Mouse (Mus musculus) gastrocnemius, postnatal 14 days (tissue): ENCODE measurements around the gene Morf4l2. TPM values are rescaled to one million over a fixed set of nuclear protein-coding genes. Genes with fewer than 3 reads are reported as not detected.
"Not testable (repeated sequence)": the region's sequence is repeated elsewhere in the genome, so short reads cannot be mapped to it uniquely, and the experiment has no call there.

Experiments
- DNase-seq: peaks from one replicate; pipeline ENCODE4 v3.0.0; 2021; ENCODE audit warnings: mixed read lengths
- intact Hi-C: fragments of 180-260 bp; cut with DNase I; formaldehyde crosslinking; loops from one replicate; pipeline ENCODE4 v1.15.1; 2025; ENCODE audit warnings: low total_unique reads
- long read RNA-seq, 2 experiments: library from polyadenylated mRNA; stranded (forward); transcript quantifications; one replicate each; pipeline ENCODE4 v2.0.0; 2021
- total RNA-seq, 2 experiments: library from RNA; stranded (reverse); gene quantifications; 2 replicates each; pipeline ENCODE4 v1.2.3; 2021

The Morf4l2 gene
- 100 to 1,000 TPM; 149 to 161 TPM for total RNA-seq
- long read RNA-seq, experiment 1, transcript Morf4l2-215 (3 exons, 1,782 nt) = minor isoform, 30 of 105 reads
- long read RNA-seq, experiment 1, transcript Morf4l2-202 (4 exons, 1,859 nt) = major isoform, 62 of 105 reads
- long read RNA-seq, experiment 1, partial matches to known transcripts = 0 of 105 reads
- long read RNA-seq, experiment 1, other reads (novel, unspliced or antisense) = 8 of 105 reads
- long read RNA-seq, experiment 2, transcript Morf4l2-202 (4 exons, 1,859 nt) = major isoform, 82 of 129 reads
- long read RNA-seq, experiment 2, transcript Morf4l2-215 (3 exons, 1,782 nt) = minor isoform, 39 of 129 reads
- long read RNA-seq, experiment 2, partial matches to known transcripts = 1 of 129 reads
- long read RNA-seq, experiment 2, other reads (novel, unspliced or antisense) = 4 of 129 reads

GRCm38 (mm10) chrX:136743459-136743858 is at the start of gene Morf4l2:
Morf4l2 (minus strand) TSS chrX:136743690.
- intact Hi-C loops = no loop called here

GRCm38 (mm10) chrX:136789446-136789845 is 46.0 kb upstream of the Morf4l2 start:
- no peak for DNase-seq
- intact Hi-C loops = no loop called here

More at GRCm38 (mm10) chrX:136743459-136743858, at the start of gene Morf4l2:
- DNase-seq = no peak

- DNase-seq = no peak
- intact Hi-C loops = no loop called here
Measured at GRCm38 (mm10) chrX:136780041-136780440, 36.6 kb upstream of the Morf4l2 start, which contains the start of gene Glra4. Glra4 (minus strand) TSS chrX:136780141.

GRCm38 (mm10) chrX:136779262-136779661 is 35.8 kb upstream of the Morf4l2 start:
- DNase-seq = no peak
- intact Hi-C loops = no loop called here

- DNase-seq = no peak
Measured at GRCm38 (mm10) chrX:136778046-136778445, 34.6 kb upstream of the Morf4l2 start.

GRCm38 (mm10) chrX:136773035-136773434 is 29.5 kb upstream of the Morf4l2 start:
- intact Hi-C loops = no loop called here
- no peak for DNase-seq

More at GRCm38 (mm10) chrX:136778046-136778445, 34.6 kb upstream of the Morf4l2 start:
- intact Hi-C loops = no loop called here

- no peak for DNase-seq
- intact Hi-C loops = no loop called here
Measured at GRCm38 (mm10) chrX:136761103-136762074, 17.9 kb upstream of the Morf4l2 start.

GRCm38 (mm10) chrX:136755464-136755863 is 12.0 kb upstream of the Morf4l2 start:
- DNase-seq = no peak
- intact Hi-C loops = no loop called here

GRCm38 (mm10) chrX:136749329-136749728 is 5.8 kb upstream of the Morf4l2 start:
- intact Hi-C loops = no loop called here
- no peak for DNase-seq

- DNase-seq = no peak
- intact Hi-C loops = no loop called here
Measured at GRCm38 (mm10) chrX:136744663-136745062, 1.2 kb upstream of the Morf4l2 start.

GRCm38 (mm10) chrX:136742661-136743103 is 808 bp downstream of the Morf4l2 start:
- intact Hi-C loops = no loop called here
- DNase-seq = peak; percentile 25

GRCm38 (mm10) chrX:136742241-136742640 is 1.2 kb downstream of the Morf4l2 start:
- no peak for DNase-seq
- intact Hi-C loops = no loop called here

GRCm38 (mm10) chrX:136741651-136742201 is 1.8 kb downstream of the Morf4l2 start:
- DNase-seq = peak; percentile 84
- intact Hi-C loops = no loop called here

- peak; percentile 92 for DNase-seq
- intact Hi-C loops = no loop called here
Measured at GRCm38 (mm10) chrX:136740791-136741650, 2.5 kb downstream of the Morf4l2 start.

- DNase-seq = no peak
- intact Hi-C loops = no loop called here
Measured at GRCm38 (mm10) chrX:136740087-136740790, 3.3 kb downstream of the Morf4l2 start.

GRCm38 (mm10) chrX:136732016-136732415 is 11.5 kb downstream of the Morf4l2 start:
- intact Hi-C loops = no loop called here
- no peak for DNase-seq

GRCm38 (mm10) chrX:136714742-136715474 is 28.6 kb downstream of the Morf4l2 start:
- intact Hi-C loops, DNase-seq: not testable (repeated sequence)
